Mouse (Mus musculus): Measurements from ENCODE around the gene Psma4. TPM values are rescaled to one million over a fixed set of nuclear protein-coding genes. Genes with fewer than 3 reads are reported as not detected.

Psma4 gene
- polyA plus RNA-seq, 1 experiment: 121 TPM

DNA sequence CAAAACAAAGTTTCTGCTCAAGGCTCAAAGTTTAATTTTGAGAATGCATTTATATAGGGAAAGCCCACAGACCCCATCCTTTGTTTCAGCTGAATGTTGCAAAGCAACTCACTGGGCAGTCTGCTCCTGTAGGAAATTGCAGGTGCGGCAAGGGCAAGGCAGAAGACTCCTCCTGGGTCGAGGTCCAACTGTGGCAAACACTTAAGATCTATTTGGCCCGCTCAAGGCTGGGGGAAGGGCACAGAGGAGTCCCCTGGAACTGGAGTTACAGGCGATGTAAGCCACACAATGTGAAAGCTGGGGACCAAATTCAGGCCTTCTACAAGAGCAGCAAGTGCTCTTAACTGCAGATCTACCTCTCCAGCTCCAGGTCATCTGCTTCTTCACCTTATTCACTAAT, 30.6 kb upstream of the Psma4 start:
- Histone ChIP-seq H3K4me1 (ENCODE audit: control insufficient read depth, insufficient read depth, low read length) (peaks cover 4% of the 10 kb centered on the region; the same call in 1 of the 2 replicates), H3K27me3 (replicated peaks; ENCODE audit: control insufficient read depth, insufficient read depth, low read length) (no peaks in the 10 kb centered on the region), H3K4me3 (ENCODE audit: insufficient read depth, low read depth, low read length) (no peak overlapping the region; the same call in 1 of the 2 replicates), H3K36me3 (ENCODE audit: control insufficient read depth, insufficient read depth, low read length) (peaks cover 9% of the 10 kb centered on the region), H3K27ac (ENCODE audit: insufficient read depth, low read depth, low read length) (peak overlapping the region; percentile 49; the same call in 1 of the 2 replicates)
- DNase-seq: peak; percentile 84
- WGBS: 52% methylated on average over 4 of the region's 4 CpGs
- TF ChIP-seq CTCF (conservative IDR thresholded peaks at IDR 0.05; ENCODE audit: insufficient read depth, insufficient read length, low read depth, low read length): no peak
- TF ChIP-seq POLR2A (IDR thresholded peaks at IDR 0.05; ENCODE audit: low read depth, low read length): no peak

DNA sequence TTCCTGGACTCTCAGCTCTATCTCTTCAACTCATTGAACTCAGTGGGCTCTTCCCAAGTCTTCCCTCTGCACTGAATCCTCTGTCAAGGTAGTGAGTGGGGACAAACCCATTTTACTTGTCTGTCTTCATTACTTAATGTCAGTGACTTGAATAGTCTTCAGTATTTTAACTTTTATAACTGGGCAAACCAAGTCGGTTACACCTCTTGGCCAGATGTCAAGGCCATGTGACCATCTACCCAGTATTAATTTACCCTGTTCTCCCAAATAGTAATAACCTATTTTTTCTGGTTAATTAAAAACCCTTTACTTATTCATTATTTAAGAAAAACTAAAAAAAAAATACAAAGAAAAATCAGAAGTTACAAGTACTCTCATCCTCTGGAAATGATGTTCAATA, 19.8 kb upstream of the Psma4 start:
- no peaks in the 10 kb centered on the region for H3K27me3 ChIP-seq (replicated peaks; ENCODE audit: control insufficient read depth, insufficient read depth, low read length)
- peak; percentile 84 for DNase-seq
- H3K27ac ChIP-seq (ENCODE audit: insufficient read depth, low read depth, low read length): peak overlapping the region; percentile 80
- peaks cover 13% of the 10 kb centered on the region; the same call in 1 of the 2 replicates for H3K4me1 ChIP-seq (ENCODE audit: control insufficient read depth, insufficient read depth, low read length)
- no peak for TF ChIP-seq POLR2A (IDR thresholded peaks at IDR 0.05; ENCODE audit: low read depth, low read length)
- 56% methylated on average over 1 of the region's 1 CpGs for WGBS
- H3K36me3 ChIP-seq (ENCODE audit: control insufficient read depth, insufficient read depth, low read length): peaks cover 11% of the 10 kb centered on the region; the same call in 1 of the 2 replicates
- no peak overlapping the region for H3K4me3 ChIP-seq (ENCODE audit: insufficient read depth, low read depth, low read length)

DNA sequence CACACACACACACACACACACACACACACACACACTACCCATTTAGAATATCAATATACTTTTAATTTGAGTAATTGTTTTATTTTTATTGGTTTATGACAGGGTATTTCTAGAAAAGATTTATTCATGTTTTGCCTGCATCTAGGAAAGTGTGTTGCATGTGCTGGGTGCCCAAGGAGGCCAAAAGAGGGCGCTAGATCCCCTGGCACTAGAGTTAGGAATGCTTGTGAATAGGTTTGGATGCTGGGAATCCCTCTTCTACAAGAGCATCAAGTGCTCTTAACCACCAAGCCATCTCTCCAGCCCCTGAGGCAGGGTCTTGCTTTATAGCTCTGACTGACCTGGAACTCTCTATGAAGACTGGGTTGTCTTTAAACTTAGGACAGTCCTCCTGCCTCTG, 18.8 kb upstream of the Psma4 start:
- Histone ChIP-seq H3K4me1 (ENCODE audit: control insufficient read depth, insufficient read depth, low read length) (peaks cover 13% of the 10 kb centered on the region; the same call in 1 of the 2 replicates), H3K27ac (ENCODE audit: insufficient read depth, low read depth, low read length) (peak overlapping the region; percentile 91), H3K36me3 (ENCODE audit: control insufficient read depth, insufficient read depth, low read length) (peaks cover 11% of the 10 kb centered on the region; the same call in 1 of the 2 replicates), H3K4me3 (ENCODE audit: insufficient read depth, low read depth, low read length) (no peak overlapping the region), H3K27me3 (replicated peaks; ENCODE audit: control insufficient read depth, insufficient read depth, low read length) (no peaks in the 10 kb centered on the region)
- DNase-seq: peak; percentile 45
- 15% methylated on average over 1 of the region's 1 CpGs for WGBS
- TF ChIP-seq CTCF (conservative IDR thresholded peaks at IDR 0.05; ENCODE audit: insufficient read depth, insufficient read length, low read depth, low read length) (peak; percentile 49), POLR2A (IDR thresholded peaks at IDR 0.05; ENCODE audit: low read depth, low read length) (no peak)

DNA sequence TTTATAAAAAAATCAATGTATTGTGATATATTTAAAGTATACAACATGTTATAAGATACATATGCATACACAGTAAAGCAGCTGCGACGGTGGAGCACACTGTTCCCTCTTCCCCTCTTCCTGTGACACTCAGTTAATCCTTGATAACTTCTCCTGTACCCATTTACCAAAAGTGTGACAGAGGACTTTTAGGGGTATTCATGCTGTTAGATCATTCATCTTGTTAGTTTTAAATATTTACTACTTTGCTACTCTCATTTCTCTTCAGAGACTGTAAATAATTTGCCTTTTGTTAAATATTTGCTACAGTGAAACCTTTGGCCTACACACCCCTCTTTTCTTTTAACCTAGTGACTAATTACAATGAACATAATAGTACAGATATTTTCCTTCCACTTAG, 18.2 kb upstream of the Psma4 start:
- Histone ChIP-seq H3K27me3 (replicated peaks; ENCODE audit: control insufficient read depth, insufficient read depth, low read length) (no peaks in the 10 kb centered on the region), H3K4me3 (ENCODE audit: insufficient read depth, low read depth, low read length) (no peak overlapping the region), H3K4me1 (ENCODE audit: control insufficient read depth, insufficient read depth, low read length) (peaks cover 13% of the 10 kb centered on the region; the same call in 1 of the 2 replicates), H3K27ac (ENCODE audit: insufficient read depth, low read depth, low read length) (no peak overlapping the region), H3K36me3 (ENCODE audit: control insufficient read depth, insufficient read depth, low read length) (peaks cover 11% of the 10 kb centered on the region; the same call in 1 of the 2 replicates)
- TF ChIP-seq POLR2A (IDR thresholded peaks at IDR 0.05; ENCODE audit: low read depth, low read length): no peak
- no peak for TF ChIP-seq CTCF (conservative IDR thresholded peaks at IDR 0.05; ENCODE audit: insufficient read depth, insufficient read length, low read depth, low read length)
- 60% methylated on average over 2 of the region's 2 CpGs for WGBS
- peak; percentile 83 for DNase-seq

DNA sequence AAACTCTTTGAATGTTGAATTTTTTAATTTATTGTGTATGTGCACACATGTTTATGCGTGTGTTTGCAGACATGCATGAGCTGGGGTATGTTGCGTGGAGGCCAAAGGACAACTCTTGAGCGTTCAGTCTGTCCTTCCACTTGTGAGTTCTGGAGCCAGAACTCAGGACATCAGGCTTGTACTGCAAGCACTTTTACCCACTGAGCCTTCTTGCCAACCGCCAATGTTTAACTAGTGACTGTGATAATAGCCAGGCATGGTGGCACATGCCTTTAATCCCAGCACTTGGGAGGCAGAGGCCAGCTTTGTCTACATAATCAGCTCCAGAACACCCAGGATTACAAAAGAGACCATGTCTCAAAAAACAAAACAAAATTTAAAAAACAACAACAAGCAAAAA, 8.5 kb upstream of the Psma4 start:
- 71% methylated on average over 4 of the region's 4 CpGs for WGBS
- Histone ChIP-seq H3K4me1 (ENCODE audit: control insufficient read depth, insufficient read depth, low read length) (no peaks in the 10 kb centered on the region; the same call in 1 of the 2 replicates), H3K4me3 (ENCODE audit: insufficient read depth, low read depth, low read length) (no peak overlapping the region), H3K27ac (ENCODE audit: insufficient read depth, low read depth, low read length) (no peak overlapping the region), H3K36me3 (ENCODE audit: control insufficient read depth, insufficient read depth, low read length) (peaks cover 9% of the 10 kb centered on the region), H3K27me3 (replicated peaks; ENCODE audit: control insufficient read depth, insufficient read depth, low read length) (no peaks in the 10 kb centered on the region)
- TF ChIP-seq CTCF (conservative IDR thresholded peaks at IDR 0.05; ENCODE audit: insufficient read depth, insufficient read length, low read depth, low read length) (no peak), POLR2A (IDR thresholded peaks at IDR 0.05; ENCODE audit: low read depth, low read length) (no peak)
- peak; percentile 83 for DNase-seq

DNA sequence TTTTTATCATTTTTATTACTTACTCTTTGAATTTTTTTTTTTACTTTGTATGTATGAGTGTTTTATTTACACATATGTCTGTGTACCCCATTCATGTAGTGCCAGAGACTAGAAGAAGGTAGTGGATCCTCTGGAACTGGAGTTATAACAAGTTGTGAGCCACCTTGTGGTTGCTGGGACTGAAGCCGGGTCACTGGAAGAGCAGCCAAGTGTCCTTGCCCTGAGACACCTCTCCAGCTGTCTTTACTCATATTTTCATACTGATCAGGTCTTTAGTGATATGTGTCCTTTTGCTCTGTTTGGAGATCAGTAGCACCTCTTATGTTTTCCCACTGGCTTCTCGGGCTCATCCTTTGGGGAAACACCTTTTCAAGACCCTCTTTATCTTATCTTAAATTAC, 6.1 kb upstream of the Psma4 start:
- peak; percentile 38 for DNase-seq
- Histone ChIP-seq H3K36me3 (ENCODE audit: control insufficient read depth, insufficient read depth, low read length) (peaks cover 5% of the 10 kb centered on the region; the same call in 1 of the 2 replicates), H3K4me3 (ENCODE audit: insufficient read depth, low read depth, low read length) (no peak overlapping the region), H3K4me1 (ENCODE audit: control insufficient read depth, insufficient read depth, low read length) (no peaks in the 10 kb centered on the region; the same call in 1 of the 2 replicates), H3K27me3 (replicated peaks; ENCODE audit: control insufficient read depth, insufficient read depth, low read length) (no peaks in the 10 kb centered on the region), H3K27ac (ENCODE audit: insufficient read depth, low read depth, low read length) (no peak overlapping the region)
- TF ChIP-seq POLR2A (IDR thresholded peaks at IDR 0.05; ENCODE audit: low read depth, low read length) (no peak), CTCF (conservative IDR thresholded peaks at IDR 0.05; ENCODE audit: insufficient read depth, insufficient read length, low read depth, low read length) (peak; percentile 33; the same call in 1 of the 2 replicates)
- 71% methylated on average over 2 of the region's 2 CpGs for WGBS

DNA sequence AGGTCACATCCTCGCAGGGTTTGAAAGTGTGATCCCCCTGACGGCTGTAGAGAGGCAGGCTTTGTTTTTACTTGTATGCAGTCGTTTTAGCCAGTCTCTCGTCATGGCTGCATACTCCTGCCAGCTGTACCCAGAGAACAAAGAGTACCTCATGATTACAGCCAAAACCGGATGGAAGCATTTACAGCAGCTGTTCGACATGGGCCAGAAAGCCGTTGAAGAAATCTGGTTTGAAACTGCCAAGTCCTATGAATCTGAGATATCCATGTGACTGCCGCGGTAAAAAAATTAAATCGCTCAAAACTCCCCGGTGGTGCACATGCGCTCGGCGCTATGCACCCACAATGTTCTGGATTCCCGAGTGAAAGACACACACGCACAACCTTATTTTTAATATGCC, 4.3 kb upstream of the Psma4 start:
- no peaks in the 10 kb centered on the region for H3K27me3 ChIP-seq (replicated peaks; ENCODE audit: control insufficient read depth, insufficient read depth, low read length)
- no peaks in the 10 kb centered on the region for H3K4me1 ChIP-seq (ENCODE audit: control insufficient read depth, insufficient read depth, low read length)
- no peak for DNase-seq
- H3K27ac ChIP-seq (ENCODE audit: insufficient read depth, low read depth, low read length): no peak overlapping the region
- no peak overlapping the region for H3K4me3 ChIP-seq (ENCODE audit: insufficient read depth, low read depth, low read length)
- WGBS: 71% methylated on average over 16 of the region's 16 CpGs
- TF ChIP-seq POLR2A (IDR thresholded peaks at IDR 0.05; ENCODE audit: low read depth, low read length) (no peak), CTCF (conservative IDR thresholded peaks at IDR 0.05; ENCODE audit: insufficient read depth, insufficient read length, low read depth, low read length) (no peak)
- H3K36me3 ChIP-seq (ENCODE audit: control insufficient read depth, insufficient read depth, low read length): peaks cover 4% of the 10 kb centered on the region; the same call in 1 of the 2 replicates
